Mouse (Mus musculus) gastrocnemius, postnatal 25 days (tissue): Measurements from ENCODE around the gene Bgn. TPM values are rescaled to one million over a fixed set of nuclear protein-coding genes. Genes with fewer than 3 reads are reported as not detected.
"Not testable (repeated sequence)": the region's sequence is repeated elsewhere in the genome, so short reads cannot be mapped to it uniquely, and the experiment has no call there.

ENCODE experiments used
- DNase-seq: peaks from one replicate; pipeline ENCODE4 v3.0.0; 2022
- total RNA-seq, 2 experiments: library from RNA; stranded (reverse); gene quantifications; 1 replicate in 1 of 2; 2 replicates in 1 of 2; pipeline ENCODE4 v1.2.3; 2021

Gene Bgn
- total RNA-seq, 2 experiments from 2014 or later: 116 to 139 TPM

DNA sequence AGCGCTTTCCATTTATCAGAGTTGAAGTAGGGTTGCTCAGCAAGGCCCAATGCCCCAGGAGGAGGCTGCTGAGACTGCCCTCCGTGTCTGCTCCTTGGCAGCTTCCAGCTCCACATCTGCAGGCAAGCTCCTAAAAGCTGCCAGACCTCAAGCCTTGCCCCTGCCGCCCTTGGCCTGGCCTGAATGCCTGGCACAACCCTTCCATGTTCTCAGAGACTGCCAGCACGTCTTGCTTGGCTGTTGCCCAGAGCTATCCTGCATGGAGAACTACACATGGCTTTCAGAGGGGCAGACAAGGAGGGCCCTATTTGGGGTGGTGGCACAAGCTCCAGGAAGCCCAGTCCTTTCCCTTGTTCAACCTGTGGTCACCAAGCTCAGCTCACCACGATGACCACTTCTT lies 3.5 kb downstream of the Bgn start:
- peak; percentile 62 for DNase-seq

DNA sequence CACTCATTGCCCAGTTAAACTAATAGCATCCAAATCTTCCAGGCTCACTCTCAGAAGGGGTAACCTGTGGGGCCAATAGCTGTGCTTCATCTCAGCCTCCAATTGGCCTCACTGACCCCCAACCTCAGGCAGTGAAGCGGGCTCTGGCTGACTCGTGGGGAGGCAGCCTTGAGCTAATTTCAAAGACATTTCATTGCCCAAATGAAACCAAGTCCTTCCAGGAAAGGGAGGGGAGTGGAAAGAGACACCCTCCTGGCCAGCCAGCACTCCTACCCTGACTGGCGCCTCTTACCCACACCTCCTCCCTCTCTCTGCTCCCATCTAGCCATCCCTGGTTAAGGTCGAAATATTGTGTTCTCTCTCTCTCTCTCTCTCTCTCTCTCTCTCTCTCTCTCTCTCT lies 6.8 kb downstream of the Bgn start:
- no peak for DNase-seq

DNA sequence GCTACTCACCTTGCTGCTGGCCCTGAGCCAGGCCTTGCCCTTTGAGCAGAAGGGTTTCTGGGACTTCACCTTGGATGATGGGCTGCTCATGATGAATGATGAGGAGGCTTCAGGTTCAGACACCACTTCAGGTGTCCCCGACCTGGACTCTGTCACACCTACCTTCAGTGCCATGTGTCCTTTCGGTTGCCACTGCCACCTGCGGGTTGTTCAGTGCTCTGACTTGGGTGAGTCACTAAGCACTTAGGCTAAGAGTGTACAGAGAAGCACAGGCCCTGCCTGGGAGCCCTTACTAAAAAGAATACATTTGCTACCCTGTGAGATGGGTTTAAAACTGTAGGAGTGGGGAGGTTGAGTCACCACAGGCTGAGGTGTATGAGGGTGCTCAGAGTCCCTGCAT lies 7.4 kb downstream of the Bgn start:
- no peak for DNase-seq

DNA sequence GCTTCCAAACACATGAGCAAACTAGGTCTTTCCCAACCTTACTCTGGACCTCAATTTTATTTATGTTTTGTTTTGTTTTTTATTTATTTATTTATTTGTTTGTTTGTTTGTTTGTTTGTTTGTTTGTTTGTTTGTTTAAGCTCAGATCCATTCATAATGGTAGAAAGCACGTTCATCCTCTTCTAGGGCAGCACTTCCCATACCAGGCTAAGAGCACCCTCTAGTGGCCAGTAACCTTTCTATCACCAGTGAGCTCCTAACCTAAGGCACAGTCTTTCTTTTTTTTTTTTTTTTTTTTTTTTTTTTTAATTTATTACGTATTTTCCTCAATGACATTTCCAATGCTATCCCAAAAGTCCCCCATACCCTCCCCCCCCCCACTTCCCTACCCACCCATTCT lies 10.2 kb downstream of the Bgn start:
- not testable (repeated sequence) for DNase-seq

DNA sequence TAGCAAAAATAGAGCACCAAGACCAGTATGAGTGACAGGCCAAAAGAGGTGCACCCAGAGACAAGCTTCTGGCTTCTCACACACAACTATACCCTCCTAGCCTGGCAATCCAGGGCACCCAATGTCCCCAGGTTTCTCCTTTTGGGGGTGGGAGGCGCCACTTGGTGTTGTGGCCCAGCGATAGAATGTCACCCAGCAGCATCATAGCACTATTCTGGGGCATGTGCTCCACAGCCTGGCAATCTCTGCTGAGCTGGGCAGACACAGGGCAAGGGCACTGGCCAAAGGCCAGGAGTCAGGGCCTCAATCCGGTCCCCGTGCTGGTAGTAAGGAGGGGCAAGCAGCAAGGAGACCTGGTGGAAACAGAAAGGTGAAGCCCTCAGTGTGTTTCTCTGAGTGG lies 13.3 kb downstream of the Bgn start:
- peak; percentile 78 for DNase-seq

DNA sequence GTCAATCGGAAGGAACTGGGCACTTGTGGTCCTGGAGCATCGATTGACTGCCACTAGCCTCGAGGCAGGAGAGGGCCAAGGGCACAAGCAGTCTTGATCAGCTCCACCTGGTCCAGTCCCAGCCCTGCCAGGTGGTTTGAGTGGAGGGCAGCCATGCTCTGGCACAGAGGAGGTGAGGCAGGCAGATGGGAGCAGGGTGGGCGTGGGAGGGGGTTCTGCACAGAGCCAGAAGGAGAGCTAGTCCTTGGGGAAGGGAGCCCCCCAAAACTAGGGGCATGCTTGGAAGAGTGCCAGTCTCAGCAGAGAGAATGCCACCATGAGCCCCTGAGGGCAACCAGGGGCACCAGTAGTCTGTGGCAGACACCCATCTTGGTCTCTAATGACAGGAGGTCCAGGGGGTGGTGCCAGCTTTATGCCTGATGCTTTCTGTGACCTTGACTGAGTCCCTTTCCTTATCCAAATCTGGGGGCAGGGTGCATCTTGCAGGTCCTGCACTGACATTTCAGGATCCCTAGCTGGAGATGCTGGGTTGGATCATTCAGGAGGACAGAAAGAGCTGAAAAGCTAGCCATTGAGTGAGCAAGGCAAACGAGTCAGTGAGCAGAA lies 21.8 kb downstream of the Bgn start:
- no peak for DNase-seq

DNA sequence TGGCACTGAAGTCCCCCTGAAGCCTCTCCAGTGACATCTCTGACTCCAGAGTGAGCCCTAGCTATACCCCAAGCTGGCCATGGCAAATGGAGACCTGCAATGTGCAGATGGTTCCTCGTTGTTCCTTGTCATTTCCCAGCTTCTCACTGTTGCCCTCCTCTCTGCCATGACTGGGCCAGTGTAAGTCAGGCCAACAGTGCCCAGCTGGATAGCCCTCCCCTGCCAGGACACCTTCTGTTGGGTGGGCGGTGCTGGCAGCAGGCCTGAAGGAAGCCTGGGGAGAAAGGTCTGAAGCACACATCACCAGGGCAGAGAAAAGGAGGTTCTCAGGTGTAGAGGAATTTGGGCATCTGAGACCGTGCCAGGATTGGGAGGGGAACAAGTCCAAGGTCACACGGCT lies 23.2 kb downstream of the Bgn start:
- no peak for DNase-seq

DNA sequence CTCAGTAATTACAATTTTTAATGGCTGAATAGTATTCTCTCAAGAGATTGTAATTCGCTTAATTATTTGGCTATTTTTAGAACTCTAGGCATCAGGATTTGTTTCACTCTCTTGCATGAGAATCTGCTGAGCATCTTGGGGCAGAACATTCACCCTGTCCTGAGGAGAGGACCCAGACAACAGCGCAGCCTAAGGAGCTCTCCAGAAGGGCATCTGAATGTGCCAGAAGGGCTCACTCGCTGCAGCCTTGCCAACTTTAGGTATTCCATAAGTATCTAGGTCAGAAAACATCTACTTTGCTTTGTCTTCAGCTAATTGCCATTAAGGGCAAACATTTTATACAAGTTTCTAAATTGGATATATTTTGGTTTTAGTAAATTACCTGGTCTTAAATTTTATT lies 25.8 kb downstream of the Bgn start:
- DNase-seq: no peak

DNA sequence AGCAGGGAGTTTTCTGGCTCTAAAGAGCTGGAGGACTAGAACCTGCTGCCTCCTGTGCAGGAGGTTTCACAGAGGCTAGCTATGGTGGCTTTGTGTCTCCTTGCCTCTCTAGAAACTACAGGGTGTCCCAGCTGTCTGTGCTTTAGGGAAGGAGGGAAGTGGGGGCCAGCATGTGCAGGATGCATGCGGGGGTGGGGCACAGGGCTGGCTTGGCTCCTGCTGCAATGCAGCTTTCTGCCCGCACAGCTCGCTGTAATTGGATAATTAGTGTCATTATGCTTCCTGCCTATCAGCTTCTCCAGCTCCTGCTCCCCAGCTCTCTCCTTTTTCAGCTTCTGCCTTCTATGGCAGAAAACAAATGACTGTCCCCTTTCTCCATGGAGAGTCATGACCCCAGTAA lies 29.5 kb downstream of the Bgn start:
- DNase-seq: no peak

DNA sequence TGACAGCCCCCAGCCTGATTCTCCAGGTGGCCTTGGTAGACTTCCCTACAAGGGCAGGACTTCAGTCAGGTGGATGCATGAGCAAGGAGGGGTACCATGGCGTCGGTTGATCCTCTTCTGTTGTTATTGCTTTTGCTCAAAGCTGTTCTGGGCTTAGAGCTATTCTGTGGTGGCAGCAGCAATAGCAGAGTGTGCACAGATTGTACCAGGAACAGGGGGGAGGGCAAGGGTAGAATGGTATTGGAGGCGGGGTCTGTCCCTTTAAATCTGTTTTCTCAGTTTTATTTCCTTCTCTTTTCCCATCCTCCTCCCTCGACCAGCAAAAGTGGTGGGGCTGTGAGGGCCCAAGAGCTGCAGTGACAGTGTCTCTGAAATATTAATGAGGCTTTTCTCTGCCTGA lies 33.2 kb downstream of the Bgn start:
- DNase-seq: no peak

DNA sequence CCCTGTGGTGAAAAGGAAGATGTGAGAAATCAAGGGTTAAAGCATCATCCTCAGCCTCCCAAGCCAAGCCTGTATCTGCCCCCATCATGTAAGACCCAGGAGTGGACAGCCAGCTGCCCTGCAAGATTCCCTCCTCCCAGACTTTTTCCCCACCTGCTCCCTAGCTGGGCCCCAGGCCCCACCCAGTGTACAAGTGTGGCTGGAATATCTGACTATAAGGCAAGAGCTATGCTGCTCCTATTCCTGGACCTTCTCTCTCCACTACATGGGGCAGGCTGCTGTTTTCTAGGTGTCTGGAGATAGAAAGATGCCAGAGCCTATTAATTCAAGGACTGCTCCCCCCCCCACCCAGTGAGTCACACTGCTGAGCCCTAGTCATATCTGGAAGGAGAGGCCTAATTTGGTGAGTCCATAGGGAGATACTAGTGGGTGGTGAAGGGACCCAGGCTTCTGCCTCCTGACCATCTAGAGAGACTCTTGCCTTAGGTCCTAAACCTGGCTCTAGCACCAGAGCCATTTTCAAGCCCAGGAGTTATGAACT lies 33.7 kb downstream of the Bgn start:
- no peak for DNase-seq

DNA sequence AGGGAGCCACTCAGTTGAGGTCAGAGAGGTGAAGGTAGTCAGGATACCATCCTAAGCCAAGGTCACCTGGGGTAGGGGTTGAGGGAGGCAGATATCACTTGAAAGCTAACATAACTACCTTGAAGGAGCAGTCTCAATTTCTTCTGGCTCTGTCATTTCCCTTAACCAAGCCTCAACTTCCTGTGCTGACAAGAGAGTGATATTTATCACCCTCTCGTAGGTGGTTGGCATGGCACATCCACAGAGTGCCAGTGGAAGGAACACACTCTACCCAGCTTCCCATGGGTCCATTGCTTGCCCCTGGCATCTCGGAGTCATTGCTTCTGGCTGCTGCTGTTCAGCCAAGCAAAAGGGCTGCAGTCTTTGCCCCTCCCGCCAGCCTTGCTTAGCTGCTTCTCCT lies 37.3 kb downstream of the Bgn start:
- no peak for DNase-seq

DNA sequence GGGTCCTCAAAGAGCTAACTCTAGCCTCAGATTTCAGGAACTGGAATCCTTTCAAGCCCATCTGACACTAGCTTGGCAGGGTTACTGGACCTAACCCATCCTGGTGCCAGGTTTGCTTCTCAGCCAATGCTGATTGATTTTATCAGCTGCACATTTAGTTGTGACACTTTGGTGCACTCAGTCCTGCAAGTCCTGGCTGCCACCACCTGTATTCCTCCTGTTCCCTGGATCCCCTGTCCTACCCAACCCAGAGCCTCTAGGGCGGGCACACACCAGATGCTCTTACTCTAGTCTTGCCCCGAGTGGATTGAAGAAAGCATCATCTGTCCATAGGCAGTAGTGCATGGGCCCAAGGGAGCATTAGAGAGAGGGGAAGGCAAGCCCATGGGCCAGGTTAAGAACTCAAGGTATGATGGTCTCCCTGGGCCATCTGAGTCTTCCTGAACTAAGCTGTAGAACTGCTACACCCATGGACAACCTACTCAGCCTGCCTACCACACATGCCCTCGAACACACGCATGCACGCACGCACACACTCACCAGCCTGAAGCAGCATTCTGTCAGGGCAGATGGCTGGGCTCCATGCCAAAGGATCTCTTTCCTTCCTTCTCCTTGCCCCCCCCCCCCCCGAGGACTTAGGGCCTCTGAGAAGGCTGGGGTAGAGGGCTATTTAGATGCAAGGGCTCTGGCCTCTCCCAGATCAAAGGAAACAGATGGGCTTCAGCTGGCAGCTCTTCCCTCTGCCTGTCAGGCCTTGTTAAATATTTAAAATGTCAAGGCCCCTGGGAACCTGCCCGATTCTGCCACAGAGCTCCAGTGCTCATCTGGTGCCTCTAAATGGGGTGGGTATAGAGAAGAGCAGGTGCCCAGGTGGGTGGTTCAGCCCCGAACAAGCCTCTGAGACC lies 41.2 kb downstream of the Bgn start:
- no peak for DNase-seq

DNA sequence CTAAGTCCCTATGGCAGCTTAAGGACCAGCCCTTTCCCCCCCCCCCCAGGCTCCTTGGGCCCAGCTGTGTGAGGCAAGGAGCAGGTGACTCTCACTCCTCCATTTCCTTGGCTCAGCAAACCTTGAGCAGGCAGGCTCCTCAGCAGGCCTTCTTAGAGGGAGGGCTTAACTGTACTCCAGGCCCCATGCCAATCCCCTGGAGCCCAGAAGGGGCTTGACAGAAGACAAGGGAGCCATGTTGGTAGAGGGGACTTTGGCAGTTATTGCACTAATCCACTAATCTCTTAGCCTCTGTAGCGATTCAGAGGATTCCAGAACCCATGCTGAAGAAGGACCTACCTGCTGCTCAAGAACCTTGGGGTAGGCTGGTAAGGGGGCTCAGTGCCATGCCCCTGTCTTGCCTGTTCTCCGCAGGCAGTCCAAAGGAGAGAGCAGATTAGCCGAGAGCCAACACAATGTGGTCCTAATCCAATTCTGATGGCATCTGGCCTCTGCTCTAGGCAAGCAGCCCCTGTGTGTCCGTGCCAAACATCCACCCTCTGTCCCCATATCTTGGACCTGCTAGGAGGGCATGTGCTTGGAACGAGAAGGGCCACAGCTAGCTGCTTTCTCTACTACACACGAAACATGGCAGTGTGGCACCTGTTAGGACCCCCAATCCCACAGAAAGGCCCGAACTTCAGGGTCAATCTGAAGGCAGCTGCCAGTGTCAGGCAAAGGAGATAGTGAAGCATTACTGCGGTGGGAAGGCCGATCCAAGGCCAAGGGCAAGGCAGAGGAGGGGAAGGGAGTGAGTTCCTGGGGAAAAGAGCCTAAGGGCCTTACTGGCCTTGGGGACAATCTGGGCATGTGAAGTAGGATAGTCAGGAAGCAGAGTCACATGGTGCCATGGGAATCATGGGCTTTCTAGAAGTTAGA lies 42.1 kb downstream of the Bgn start:
- peak; percentile 20 for DNase-seq

DNA sequence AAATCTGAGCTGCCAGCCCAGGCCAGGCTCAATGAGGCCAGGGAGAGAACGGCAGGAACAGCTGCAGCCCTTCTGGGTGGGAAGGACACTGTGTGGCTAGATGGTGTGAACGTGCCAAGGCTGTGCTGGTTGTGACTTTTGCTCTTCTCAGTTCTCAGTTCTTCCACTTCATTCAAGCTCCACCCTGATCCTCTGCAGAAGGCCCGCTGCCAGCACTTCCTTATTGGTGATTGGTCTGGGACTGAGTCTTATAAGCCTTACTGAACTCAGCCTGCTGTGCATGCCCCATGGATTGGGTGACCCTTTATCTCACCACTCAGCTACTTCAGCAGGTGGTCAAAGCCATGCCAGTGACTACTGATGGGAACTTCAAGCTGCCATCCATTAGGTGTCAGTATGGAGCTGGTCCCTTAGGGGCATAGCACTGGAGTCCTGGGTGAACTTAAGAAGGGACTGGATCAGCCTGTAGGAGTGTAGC lies 43.0 kb downstream of the Bgn start:
- peak; percentile 79 for DNase-seq

DNA sequence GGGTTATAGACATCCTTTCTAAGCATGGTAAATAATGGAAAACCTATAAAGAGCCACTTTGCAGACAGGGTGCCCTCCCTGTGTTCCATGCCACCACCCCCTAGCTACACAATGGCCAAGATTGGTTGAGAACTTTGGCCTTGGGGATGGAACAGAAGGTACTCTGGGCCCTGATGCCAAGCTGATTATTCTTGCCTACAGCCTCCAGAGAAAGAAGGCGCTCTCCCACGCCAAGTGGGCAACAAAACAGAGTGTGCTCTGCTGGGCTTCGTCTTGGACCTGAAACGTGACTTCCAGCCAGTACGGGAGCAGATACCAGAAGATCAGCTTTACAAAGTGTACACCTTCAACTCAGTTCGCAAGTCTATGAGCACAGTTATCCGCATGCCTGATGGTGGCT lies 54.5 kb downstream of the Bgn start:
- no peak for DNase-seq

DNA sequence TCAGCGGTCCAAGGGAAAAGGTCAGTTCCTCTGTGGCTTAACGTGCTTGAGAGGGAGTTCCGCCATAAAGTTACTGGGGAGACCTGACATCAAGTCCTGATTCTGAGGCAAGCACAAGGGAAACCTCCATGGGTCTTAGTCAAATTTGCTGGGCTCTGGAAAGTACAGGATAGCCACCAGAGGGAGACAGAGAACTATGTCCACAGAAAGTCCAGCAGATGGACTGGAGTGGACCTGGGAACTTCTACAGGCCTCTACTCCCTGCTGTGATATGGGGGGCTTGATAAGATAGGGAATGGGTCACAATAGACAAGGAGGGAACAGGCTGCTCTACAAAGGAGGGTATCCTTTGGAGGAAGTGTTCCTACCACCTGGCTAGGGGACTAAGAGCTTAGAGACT lies 59.9 kb downstream of the Bgn start:
- no peak for DNase-seq

Other genes starting within 250 kb of the Bgn start
- gene Xlr4c, start 240.5 kb upstream of the Bgn start, total RNA-seq: not detected
- gene Xlr3c, start 218.2 kb upstream of the Bgn start, total RNA-seq: under 1 TPM in 1 of 2 experiments, not detected in 1; 0.24 TPM
- not detected for gene Xlr5a, start 190.6 kb upstream of the Bgn start, total RNA-seq
- not detected for gene Xlr5c, start 190.6 kb upstream of the Bgn start, total RNA-seq
- not detected for gene Gm45015, start 146.8 kb upstream of the Bgn start, total RNA-seq
- gene Zfp275, start 141.0 kb upstream of the Bgn start, total RNA-seq: 1 to 10 TPM; 4.4 to 5.9 TPM
- not detected for gene Gm18336, start 84.9 kb upstream of the Bgn start, total RNA-seq
- under 1 TPM in 1 of 2 experiments, not detected in 1; 0.05 TPM for gene Zfp92, start 72.5 kb upstream of the Bgn start, total RNA-seq
- gene Trex2, start 48.3 kb upstream of the Bgn start, total RNA-seq: not detected
- gene Haus7, start 24.6 kb upstream of the Bgn start, total RNA-seq: 10 to 100 TPM in 1 of 2 experiments, 1 to 10 TPM in 1; 9.8 to 13.3 TPM
- gene Atp2b3, start 19.5 kb downstream of the Bgn start, total RNA-seq: 10 to 100 TPM; 10.6 to 11.8 TPM
- not detected for gene Dusp9, start 155.8 kb downstream of the Bgn start, total RNA-seq
- gene Pnck, start 176.5 kb downstream of the Bgn start, total RNA-seq: 10 to 100 TPM in 1 of 2 experiments, 1 to 10 TPM in 1; 8.6 to 10.3 TPM
- 100 to 1,000 TPM in 1 of 2 experiments, 10 to 100 TPM in 1; 96.2 to 127 TPM for gene Slc6a8, start 189.5 kb downstream of the Bgn start, total RNA-seq
- 10 to 100 TPM; 45.9 to 58.5 TPM for gene Bcap31, start 232.6 kb downstream of the Bgn start, total RNA-seq
- 10 to 100 TPM; 22.8 to 30.4 TPM for gene Abcd1, start 233.0 kb downstream of the Bgn start, total RNA-seq